Comparison of ENCODE assay signal across 25 mouse cellular contexts in the genomic region with DNA sequence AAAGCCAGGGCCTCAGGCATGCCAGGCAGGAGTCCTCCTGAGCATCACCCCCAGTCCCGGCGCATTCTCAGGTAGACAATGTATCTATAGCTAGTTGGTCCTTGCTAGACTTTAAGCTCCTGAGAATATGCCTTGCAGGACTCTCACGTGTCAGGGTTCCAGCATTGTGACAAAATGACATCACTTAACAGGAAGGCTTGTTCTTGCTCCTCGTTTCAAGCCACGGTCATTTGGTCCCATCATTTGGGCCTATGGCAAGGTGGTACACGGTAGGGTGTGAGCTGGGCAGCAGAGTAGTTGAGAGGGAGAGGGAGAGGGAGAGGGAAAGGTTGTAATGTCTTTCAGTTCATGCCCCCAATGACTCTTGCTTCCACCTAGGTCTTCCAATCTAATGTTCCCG. TPM values are rescaled to one million over a fixed set of nuclear protein-coding genes. Genes with fewer than 3 reads are reported as not detected.
A peak's percentile ranks its signal among the peaks of the same experiment; 100 is the strongest.
DNase-seq lines count a peak whose midpoint lies in the region; ATAC-seq and TF ChIP-seq lines count a peak whose summit lies in the region.
"Had no signal": no experiment of that assay in that cellular context is flagged by ENCODE, and none has a peak within 500 bp of the region (broad histone marks: within the 10 kb centered on the region; RNA-seq: fewer than 3 reads in every experiment).

No protein-coding gene starts in this region.

- H3K4me2 ChIP-seq in midbrain, embryonic 11.5 days, result no peak overlapping the region
- no peak overlapping the region for H3K4me2 ChIP-seq in midbrain, embryonic 15.5 days
- H3K4me2 ChIP-seq: embryonic facial prominence, embryonic 12.5 days; forebrain, embryonic 12.5 days had no signal

- H3K27ac ChIP-seq in layer of hippocampus, adult 2 months, result peak overlapping the region; percentile 62
- no peak overlapping the region for H3K27ac ChIP-seq in midbrain, embryonic 11.5 days (ENCODE audit: low read depth, low read length)
- H3K27ac ChIP-seq in midbrain, embryonic 15.5 days, result no peak overlapping the region
- H3K27ac ChIP-seq: embryonic facial prominence, embryonic 10.5 days; embryonic facial prominence, embryonic 12.5 days; forebrain, embryonic 12.5 days had no signal

- H3K36me3 ChIP-seq in midbrain, embryonic 11.5 days (ENCODE audit: control insufficient read depth, insufficient read depth, low read length), result no peaks in the 10 kb centered on the region
- no peaks in the 10 kb centered on the region for H3K36me3 ChIP-seq in midbrain, embryonic 15.5 days (replicated peaks)
- H3K36me3 ChIP-seq: embryonic facial prominence, embryonic 10.5 days; embryonic facial prominence, embryonic 12.5 days; forebrain, embryonic 10.5 days; forebrain, embryonic 12.5 days had no signal

- TF ChIP-seq CTCF in layer of hippocampus, adult 2 months (conservative IDR thresholded peaks at IDR 0.05), result no peak

- no peak overlapping the region for H3K4me3 ChIP-seq in layer of hippocampus, adult 2 months
- no peak overlapping the region for H3K4me3 ChIP-seq in midbrain, embryonic 11.5 days (ENCODE audit: low read depth, low read length)
- H3K4me3 ChIP-seq in midbrain, embryonic 15.5 days, result no peak overlapping the region
- H3K4me3 ChIP-seq: embryonic facial prominence, embryonic 10.5 days; embryonic facial prominence, embryonic 12.5 days; erythroblast, embryonic 14.5 days; forebrain, embryonic 10.5 days; forebrain, embryonic 12.5 days had no signal

- H3K27me3 ChIP-seq in midbrain, embryonic 11.5 days (ENCODE audit: control insufficient read depth, insufficient read depth, low read length), result no peaks in the 10 kb centered on the region
- peaks cover 7% of the 10 kb centered on the region for H3K27me3 ChIP-seq in midbrain, embryonic 15.5 days (replicated peaks)
- H3K27me3 ChIP-seq: CH12.LX, Patski had no signal

- no peaks in the 10 kb centered on the region for H3K9me3 ChIP-seq in midbrain, embryonic 11.5 days (ENCODE audit: control insufficient read depth, low read length)
- no peaks in the 10 kb centered on the region for H3K9me3 ChIP-seq in midbrain, embryonic 15.5 days
- H3K9me3 ChIP-seq: embryonic facial prominence, embryonic 10.5 days; embryonic facial prominence, embryonic 12.5 days; forebrain, embryonic 10.5 days; forebrain, embryonic 12.5 days; G1E had no signal

- H3K9ac ChIP-seq in midbrain, embryonic 11.5 days (ENCODE audit: low read length), result no peak overlapping the region
- H3K9ac ChIP-seq in midbrain, embryonic 15.5 days, result no peak overlapping the region
- H3K9ac ChIP-seq: embryonic facial prominence, embryonic 12.5 days; forebrain, embryonic 12.5 days had no signal

- peak; percentile 9 for DNase-seq in cerebellum, adult 9-11 months
- DNase-seq in cerebellum, adult 11 months, result no peak
- DNase-seq in layer of hippocampus, adult 2 months (ENCODE audit: low spot score in 2 of 2), result no peak
- no peak for DNase-seq in layer of hippocampus, postnatal 10 days (ENCODE audit: low spot score in 2 of 2)
- peak; percentile 70 for DNase-seq in midbrain, embryonic 11.5 days (ENCODE audit: low spot score, missing footprints)
- DNase-seq: adrenal gland, adult 8-10 months; adrenal gland, postnatal 14 days; adrenal gland, postnatal 36 days; B cell, adult 2 months; cerebellum, adult 18-20 months; cerebellum, adult 8-10 months; cerebellum, postnatal 25 days had no signal

- peaks cover 5% of the 10 kb centered on the region for H3K4me1 ChIP-seq in midbrain, embryonic 11.5 days (ENCODE audit: control insufficient read depth, insufficient read depth, low read length)
- H3K4me1 ChIP-seq in midbrain, embryonic 15.5 days, result peaks cover 15% of the 10 kb centered on the region; the same call in 1 of the 2 replicates

- 71% methylated on average over 7 of the region's 7 CpGs for WGBS in midbrain, embryonic 11.5 days
- WGBS in midbrain, embryonic 15.5 days, result 65% methylated on average over 7 of the region's 7 CpGs

- ATAC-seq in midbrain, embryonic 11.5 days (ENCODE audit: low FRiP score), result no peak
- no peak for ATAC-seq in midbrain, embryonic 15.5 days (replicated peaks)
- ATAC-seq: activated CD4-positive, CD25-positive, alpha-beta regulatory T cell, adult 4 months; CD4-positive, CD25-positive, alpha-beta regulatory T cell, adult 4 months; forebrain, embryonic 14.5 days; forebrain, embryonic 16.5 days; Patski had no signal

RNA-seq across cellular contexts. Expression of a gene that starts 9.5 kb away (rescaled TPM):
- 100 to 1,000 TPM; 196 to 200 TPM for total RNA-seq in layer of hippocampus, adult 2 months (2021)
- total RNA-seq in layer of hippocampus, postnatal 10 days (2021), result 100 to 1,000 TPM; 252 to 263 TPM
- polyA plus RNA-seq in midbrain, embryonic 11.5 days (2014; fragmentation: Nextera tagmentation; extraction: Ambion mirVana), result 98.7 and 99.2 TPM in 2 replicates
- 137 and 140 TPM in 2 replicates for polyA plus RNA-seq in midbrain, embryonic 15.5 days (2015; fragmentation: Nextera tagmentation; extraction: Ambion mirVana)

RNA-seq across cellular contexts. Expression of a gene that starts 11.2 kb away (rescaled TPM):
- under 1 TPM; 0.77 to 0.96 TPM for total RNA-seq in layer of hippocampus, adult 2 months (2021)
- not detected for total RNA-seq in layer of hippocampus, postnatal 10 days (2021)
- not detected in 2 replicates for polyA plus RNA-seq in midbrain, embryonic 11.5 days (2014; fragmentation: Nextera tagmentation; extraction: Ambion mirVana)
- polyA plus RNA-seq in midbrain, embryonic 15.5 days (2015; fragmentation: Nextera tagmentation; extraction: Ambion mirVana), result 0.27 and 0.65 TPM in 2 replicates
- total RNA-seq: G1E had no signal
- polyA plus RNA-seq: erythroblast, embryonic 14.5 days; forebrain, embryonic 12.5 days; G1E had no signal

RNA-seq across cellular contexts. Expression of a gene that starts 12.6 kb away (rescaled TPM):
- total RNA-seq in layer of hippocampus, adult 2 months (2021), result 10 to 100 TPM; 26.2 to 33.1 TPM
- total RNA-seq in layer of hippocampus, postnatal 10 days (2021), result 10 to 100 TPM; 34.4 to 38.6 TPM
- 8.0 and 9.5 TPM in 2 replicates for polyA plus RNA-seq in midbrain, embryonic 11.5 days (2014; fragmentation: Nextera tagmentation; extraction: Ambion mirVana)
- polyA plus RNA-seq in midbrain, embryonic 15.5 days (2015; fragmentation: Nextera tagmentation; extraction: Ambion mirVana), result 17.2 and 18.8 TPM in 2 replicates

RNA-seq across cellular contexts. Expression of a gene that starts 21.0 kb away (rescaled TPM):
- 1 to 10 TPM; 1.8 to 2.5 TPM for total RNA-seq in layer of hippocampus, adult 2 months (2021)
- total RNA-seq in layer of hippocampus, postnatal 10 days (2021), result under 1 TPM; 0.69 to 0.91 TPM
- polyA plus RNA-seq in midbrain, embryonic 11.5 days (2014; fragmentation: Nextera tagmentation; extraction: Ambion mirVana), result 0.25 and 0.38 TPM in 2 replicates
- 0.79 and 1.2 TPM in 2 replicates for polyA plus RNA-seq in midbrain, embryonic 15.5 days (2015; fragmentation: Nextera tagmentation; extraction: Ambion mirVana)
- polyA plus RNA-seq: erythroblast, embryonic 14.5 days had no signal

RNA-seq across cellular contexts. Expression of a gene that starts 39.8 kb away (rescaled TPM):
- total RNA-seq in layer of hippocampus, adult 2 months (2021), result under 1 TPM in 1 of 2 experiments, not detected in 1; 0.44 TPM
- under 1 TPM in 1 of 2 experiments, not detected in 1; 0.34 TPM for total RNA-seq in layer of hippocampus, postnatal 10 days (2021)
- polyA plus RNA-seq in midbrain, embryonic 11.5 days (2014; fragmentation: Nextera tagmentation; extraction: Ambion mirVana), result 0.19 and 0.33 TPM in 2 replicates
- not detected in 2 replicates for polyA plus RNA-seq in midbrain, embryonic 15.5 days (2015; fragmentation: Nextera tagmentation; extraction: Ambion mirVana)
- total RNA-seq: adrenal gland, postnatal 36 days had no signal
- polyA plus RNA-seq: G1E, Patski had no signal

Comparison
In these comparisons a context has a peak if more than half of its experiments do, and no peak if none do; other contexts are left out.
1. DNase-seq: peak in cerebellum, adult 9-11 months (single experiment) and midbrain, embryonic 11.5 days (single experiment); none in cerebellum, adult 11 months (single experiment), layer of hippocampus, adult 2 months (0 of 2) and layer of hippocampus, postnatal 10 days (0 of 2).